Mouse (Mus musculus): Measurements from ENCODE around the gene Ftcd. TPM values are rescaled to one million over a fixed set of nuclear protein-coding genes. Genes with fewer than 3 reads are reported as not detected.

Gene Ftcd
- polyA plus RNA-seq, 2 experiments = 19.8 to 29.9 TPM

DNA sequence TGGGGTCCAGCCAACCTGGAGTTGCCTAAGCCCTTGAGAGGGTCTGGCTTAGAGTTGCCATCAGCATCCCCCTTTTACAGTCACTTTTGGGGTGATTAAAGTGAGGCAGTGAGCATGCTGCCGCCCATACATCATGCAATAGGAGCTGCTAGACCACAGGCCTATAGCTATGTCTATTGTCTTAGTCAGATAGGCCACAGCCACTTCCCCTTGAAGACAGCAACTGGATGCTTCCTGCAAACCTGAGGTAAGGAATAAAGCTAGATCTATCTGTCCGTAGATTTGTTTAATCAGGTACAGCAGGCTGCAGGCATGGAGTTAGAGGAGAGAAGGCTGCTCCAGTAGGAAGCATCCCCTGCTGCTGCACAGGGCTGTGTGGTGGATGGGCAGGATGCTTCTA, 4.4 kb upstream of the Ftcd start:
- Histone ChIP-seq H3K4me2 (ENCODE audit: low read depth) (no peak overlapping the region), H3K36me3 (replicated peaks; ENCODE audit: control insufficient read depth, insufficient read depth, low read depth) (no peaks in the 10 kb centered on the region), H3K27ac (no peak overlapping the region), H3K27me3 (ENCODE audit: control insufficient read depth, insufficient read depth, low read length) (no peaks in the 10 kb centered on the region), H3K9ac (replicated peaks) (no peak overlapping the region), H3K9me3 (ENCODE audit: control insufficient read depth, low read length) (no peaks in the 10 kb centered on the region), H3K4me3 (ENCODE audit: insufficient read depth in 1 of 2, low read depth in 2 of 2, low read length in 2 of 2) (no peak overlapping the region), H3K4me1 (replicated peaks; ENCODE audit: control insufficient read depth in 2 of 2, insufficient read depth in 2 of 2, low read length in 1 of 2) (peaks cover 0 to 2% of the 10 kb centered on the region in 2 experiments; a peak in 1 of 4 replicates)
- 27% methylated on average over 2 of the region's 2 CpGs for WGBS (ENCODE audit: insufficient replicate concordance)
- DNase-seq (ENCODE audit: low read depth in 3 of 3, low spot score in 3 of 3) (no peak), ATAC-seq (ENCODE audit: insufficient read depth) (no peak)
- TF ChIP-seq CTCF (IDR thresholded peaks at IDR 0.05; ENCODE audit: low read depth) = no peak
- TF ChIP-seq EP300 (IDR thresholded peaks at IDR 0.05; ENCODE audit: low read depth) = no peak

DNA sequence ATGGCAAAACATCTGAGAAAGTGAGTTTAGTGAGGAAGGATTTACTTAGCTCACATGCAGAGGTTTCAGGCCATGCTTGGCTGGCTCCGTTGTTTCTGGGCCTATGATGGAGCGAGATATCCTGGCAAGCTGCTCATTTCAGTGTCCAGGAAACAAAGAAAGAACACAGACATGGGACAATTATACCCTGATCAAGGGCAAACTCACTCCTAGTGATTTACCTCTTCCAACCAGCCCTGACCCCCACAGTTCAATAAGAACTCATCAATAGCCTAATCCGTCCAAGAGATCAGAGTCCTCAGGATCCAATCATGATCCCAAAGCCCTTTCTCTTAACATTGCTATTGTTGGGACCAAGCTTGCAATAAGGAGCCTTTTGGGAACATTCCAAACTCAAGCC, 3.3 kb upstream of the Ftcd start:
- ATAC-seq (ENCODE audit: insufficient read depth) (no peak), DNase-seq (ENCODE audit: low read depth in 3 of 3, low spot score in 3 of 3) (no peak)
- Histone ChIP-seq H3K4me2 (ENCODE audit: low read depth) (no peak overlapping the region), H3K9ac (replicated peaks) (no peak overlapping the region), H3K4me1 (replicated peaks; ENCODE audit: control insufficient read depth in 2 of 2, insufficient read depth in 2 of 2, low read length in 1 of 2) (peaks cover 0 to 2% of the 10 kb centered on the region in 2 experiments; a peak in 1 of 4 replicates), H3K27ac (no peak overlapping the region), H3K27me3 (ENCODE audit: control insufficient read depth, insufficient read depth, low read length) (no peaks in the 10 kb centered on the region), H3K9me3 (ENCODE audit: control insufficient read depth, low read length) (no peaks in the 10 kb centered on the region), H3K36me3 (replicated peaks; ENCODE audit: control insufficient read depth, insufficient read depth, low read depth) (no peaks in the 10 kb centered on the region), H3K4me3 (ENCODE audit: insufficient read depth in 1 of 2, low read depth in 2 of 2, low read length in 2 of 2) (no peak overlapping the region)
- TF ChIP-seq EP300 (IDR thresholded peaks at IDR 0.05; ENCODE audit: low read depth) (no peak), CTCF (IDR thresholded peaks at IDR 0.05; ENCODE audit: low read depth) (no peak)
- 63% methylated on average over 3 of the region's 3 CpGs for WGBS (ENCODE audit: insufficient replicate concordance)

DNA sequence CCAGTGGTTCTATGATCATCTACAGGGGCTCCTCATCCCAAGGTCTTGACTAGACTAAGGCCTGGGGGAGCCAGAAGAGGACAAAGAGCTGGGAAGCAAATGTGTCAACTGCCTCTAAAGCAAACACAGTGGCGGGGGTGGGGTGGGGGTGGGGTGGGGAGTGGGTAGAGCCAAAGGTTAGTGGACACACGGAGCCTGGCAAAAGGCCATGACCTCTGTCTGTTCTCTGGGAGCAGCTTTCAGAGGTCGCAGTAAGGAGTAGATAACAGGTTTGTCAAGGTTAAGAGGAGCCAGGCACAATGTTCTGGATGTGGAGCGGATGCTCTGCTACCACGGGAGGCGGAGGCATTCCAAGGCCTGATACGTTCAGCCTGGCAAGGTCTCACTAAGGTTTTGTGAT, 1.5 kb downstream of the Ftcd start:
- H3K36me3 ChIP-seq (replicated peaks; ENCODE audit: control insufficient read depth, insufficient read depth, low read depth) = no peaks in the 10 kb centered on the region
- no peaks in the 10 kb centered on the region for H3K27me3 ChIP-seq (ENCODE audit: control insufficient read depth, insufficient read depth, low read length)
- ATAC-seq (ENCODE audit: insufficient read depth) = peak; percentile 43; the same call in 1 of the 2 replicates
- no peak for TF ChIP-seq EP300 (IDR thresholded peaks at IDR 0.05; ENCODE audit: low read depth)
- no peak for TF ChIP-seq CTCF (IDR thresholded peaks at IDR 0.05; ENCODE audit: low read depth)
- DNase-seq (ENCODE audit: low read depth in 3 of 3, low spot score in 3 of 3) = peak; percentile 4 to 10 (median 6)
- H3K9me3 ChIP-seq (ENCODE audit: control insufficient read depth, low read length) = no peaks in the 10 kb centered on the region
- H3K9ac ChIP-seq (replicated peaks) = no peak overlapping the region
- H3K27ac ChIP-seq = no peak overlapping the region
- peaks cover 0 to 2% of the 10 kb centered on the region in 2 experiments; a peak in 1 of 4 replicates for H3K4me1 ChIP-seq (replicated peaks; ENCODE audit: control insufficient read depth in 2 of 2, insufficient read depth in 2 of 2, low read length in 1 of 2)
- 63% methylated on average over 7 of the region's 7 CpGs for WGBS (ENCODE audit: insufficient replicate concordance)
- H3K4me3 ChIP-seq (ENCODE audit: insufficient read depth in 1 of 2, low read depth in 2 of 2, low read length in 2 of 2) = no peak overlapping the region
- H3K4me2 ChIP-seq (ENCODE audit: low read depth) = peak overlapping the region; percentile 41

DNA sequence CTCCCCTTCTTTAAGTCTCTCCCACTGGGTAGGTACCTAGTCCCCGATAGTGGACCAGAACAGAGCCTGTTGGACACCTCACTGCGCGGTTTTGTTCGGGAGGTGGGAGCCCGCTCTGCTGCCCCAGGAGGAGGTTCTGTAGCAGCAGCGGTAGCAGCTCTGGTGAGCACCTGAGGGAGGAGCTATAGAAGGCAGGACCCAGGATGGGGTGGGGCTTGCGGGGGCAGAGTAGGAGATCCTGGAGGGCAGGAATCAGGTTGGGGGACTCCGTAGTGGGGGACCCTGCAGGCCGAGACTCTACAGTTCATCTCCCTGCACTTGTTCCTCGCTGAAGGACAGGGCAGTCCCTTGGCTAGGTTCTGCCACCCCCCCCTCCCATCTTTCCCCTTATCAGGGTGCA, 8.7 kb downstream of the Ftcd start:
- ATAC-seq (ENCODE audit: insufficient read depth) = no peak
- TF ChIP-seq EP300 (IDR thresholded peaks at IDR 0.05; ENCODE audit: low read depth) = no peak
- no peak for TF ChIP-seq CTCF (IDR thresholded peaks at IDR 0.05; ENCODE audit: low read depth)
- DNase-seq (ENCODE audit: low read depth in 3 of 3, low spot score in 3 of 3) = no peak
- Histone ChIP-seq H3K9me3 (ENCODE audit: control insufficient read depth, low read length) (no peaks in the 10 kb centered on the region), H3K36me3 (replicated peaks; ENCODE audit: control insufficient read depth, insufficient read depth, low read depth) (no peaks in the 10 kb centered on the region), H3K27ac (no peak overlapping the region), H3K4me2 (ENCODE audit: low read depth) (no peak overlapping the region), H3K4me3 (ENCODE audit: insufficient read depth in 1 of 2, low read depth in 2 of 2, low read length in 2 of 2) (no peak overlapping the region), H3K4me1 (replicated peaks; ENCODE audit: control insufficient read depth in 2 of 2, insufficient read depth in 2 of 2, low read length in 1 of 2) (no peaks in the 10 kb centered on the region), H3K27me3 (ENCODE audit: control insufficient read depth, insufficient read depth, low read length) (no peaks in the 10 kb centered on the region), H3K9ac (replicated peaks) (no peak overlapping the region)
- WGBS (ENCODE audit: insufficient replicate concordance) = 17% methylated on average over 10 of the region's 10 CpGs

DNA sequence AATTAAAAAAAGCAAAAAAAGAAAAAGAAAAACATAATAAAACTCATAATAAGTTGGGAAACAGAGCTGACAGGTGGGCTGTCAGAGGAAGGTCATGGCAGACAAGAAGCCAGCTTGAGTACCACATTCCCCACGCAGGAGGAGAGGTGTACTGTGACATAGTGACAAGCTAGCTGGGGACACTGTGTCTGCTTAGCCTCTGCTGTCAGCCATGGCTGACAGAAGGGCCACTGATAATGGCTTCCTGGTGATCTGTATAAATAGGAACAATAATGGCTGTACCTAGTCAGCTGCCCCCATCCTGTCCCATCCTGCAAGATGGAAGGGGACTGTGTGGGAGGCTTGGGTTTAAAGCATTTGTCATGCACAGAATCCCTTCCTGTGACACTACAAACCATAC, 10.7 kb downstream of the Ftcd start:
- Histone ChIP-seq H3K4me2 (ENCODE audit: low read depth) (no peak overlapping the region), H3K9ac (replicated peaks) (no peak overlapping the region), H3K27ac (no peak overlapping the region), H3K4me3 (ENCODE audit: insufficient read depth in 1 of 2, low read depth in 2 of 2, low read length in 2 of 2) (no peak overlapping the region), H3K4me1 (replicated peaks; ENCODE audit: control insufficient read depth in 2 of 2, insufficient read depth in 2 of 2, low read length in 1 of 2) (no peaks in the 10 kb centered on the region), H3K36me3 (replicated peaks; ENCODE audit: control insufficient read depth, insufficient read depth, low read depth) (no peaks in the 10 kb centered on the region), H3K9me3 (ENCODE audit: control insufficient read depth, low read length) (no peaks in the 10 kb centered on the region), H3K27me3 (ENCODE audit: control insufficient read depth, insufficient read depth, low read length) (no peaks in the 10 kb centered on the region)
- 40% methylated on average over 1 of the region's 1 CpGs for WGBS (ENCODE audit: insufficient replicate concordance)
- ATAC-seq (ENCODE audit: insufficient read depth) (no peak), DNase-seq (ENCODE audit: low read depth in 3 of 3, low spot score in 3 of 3) (no peak)
- TF ChIP-seq CTCF (IDR thresholded peaks at IDR 0.05; ENCODE audit: low read depth) (no peak), EP300 (IDR thresholded peaks at IDR 0.05; ENCODE audit: low read depth) (no peak)
